Mouse (Mus musculus): ENCODE measurements around the gene Zscan22.
A peak's percentile ranks its signal among the peaks of the same experiment; 100 is the strongest.
"Not testable (repeated sequence)": the region's sequence is repeated elsewhere in the genome, so short reads cannot be mapped to it uniquely, and the experiment has no call there.

The Zscan22 gene

GRCm38 (mm10) chr7:12927693-12928589 is 30.3 kb downstream of the Zscan22 start:
- DNase-seq (ENCODE audit: low spot score in 2 of 2) = peak in 1 of 2 experiments; percentile 58

GRCm38 (mm10) chr7:12933615-12934140 is 36.1 kb downstream of the Zscan22 start:
- no peak for DNase-seq (ENCODE audit: low spot score in 2 of 2)

- no peak for DNase-seq (ENCODE audit: low spot score in 2 of 2)
Measured at GRCm38 (mm10) chr7:12934808-12935207, 37.2 kb downstream of the Zscan22 start.

- DNase-seq (ENCODE audit: low spot score in 2 of 2) = not testable (repeated sequence)
Measured at GRCm38 (mm10) chr7:12937254-12937803, 39.7 kb downstream of the Zscan22 start.

- no peak for DNase-seq (ENCODE audit: low spot score in 2 of 2)
Measured at GRCm38 (mm10) chr7:12940599-12940998, 43.0 kb downstream of the Zscan22 start.

GRCm38 (mm10) chr7:12943488-12943887 is 45.9 kb downstream of the Zscan22 start:
- DNase-seq (ENCODE audit: low spot score in 2 of 2) = no peak

GRCm38 (mm10) chr7:12949032-12949871 is 51.6 kb downstream of the Zscan22 start:
- peak; percentile 62 to 83 for DNase-seq (ENCODE audit: low spot score in 2 of 2)

GRCm38 (mm10) chr7:12949872-12950229 is 52.2 kb downstream of the Zscan22 start:
- DNase-seq (ENCODE audit: low spot score in 2 of 2) = no peak

GRCm38 (mm10) chr7:12954896-12955295 is 57.3 kb downstream of the Zscan22 start:
- no peak for DNase-seq (ENCODE audit: low spot score in 2 of 2)

- DNase-seq (ENCODE audit: low spot score in 2 of 2) = no peak
Measured at GRCm38 (mm10) chr7:12957511-12957910, 59.9 kb downstream of the Zscan22 start.
